Mouse (Mus musculus): ENCODE measurements at regions not wholly inside any gene's neighbourhood (a gene's known extent, or its start where the extent isn't known, plus 50 kb on each side); places are given as distances from the start of the nearest gene placed in this dataset.

GRCm38 (mm10) chr2:137227495-137227894, 111.1 kb upstream of the Jag1 start:
- TF ChIP-seq ZC3H11A (IDR thresholded peaks at IDR 0.05; ENCODE audit: borderline replicate concordance, low read depth, low read length): no peak
- no peak for TF ChIP-seq HCFC1 (IDR thresholded peaks at IDR 0.05; ENCODE audit: borderline replicate concordance, insufficient read depth, low read length)
- TF ChIP-seq MAFK (IDR thresholded peaks at IDR 0.05; ENCODE audit: insufficient read depth, low read depth, low read length): no peak
- no peak for TF ChIP-seq CHD2 (IDR thresholded peaks at IDR 0.05; ENCODE audit: low read depth, low read length)
- TF ChIP-seq ZNF384 (IDR thresholded peaks at IDR 0.05; ENCODE audit: low read depth, low read length): no peak
- in situ Hi-C loops (cut with MboI; ENCODE audit: low sequenced_read_pairs in 2 of 2, unreplicated experiment in 2 of 2): no loop called here
- no peak for DNase-seq (ENCODE audit: low read depth, low spot score)
- Histone ChIP-seq H3K4me3 (ENCODE audit: insufficient read depth in 1 of 2, low read depth in 1 of 2, low read length in 2 of 2, poor library complexity in 1 of 2, severe bottlenecking in 1 of 2) (no peak overlapping the region), H3K4me1 (ENCODE audit: control insufficient read depth in 2 of 2, insufficient read depth in 2 of 2, low read length in 2 of 2, poor library complexity in 1 of 2) (no peaks in the 10 kb centered on the region), H3K9ac (ENCODE audit: insufficient read depth, low read depth, low read length, poor library complexity, severe bottlenecking) (no peak overlapping the region), H3K27ac (ENCODE audit: insufficient read depth, low read depth, low read length, poor library complexity, severe bottlenecking) (no peak overlapping the region), H3K9me3 (ENCODE audit: control insufficient read depth, insufficient read depth, low read depth, low read length) (no peaks in the 10 kb centered on the region), H3K36me3 (ENCODE audit: control insufficient read depth, insufficient read depth, low read length, poor library complexity, severe bottlenecking) (no peaks in the 10 kb centered on the region)

GRCm38 (mm10) chr2:137224702-137225552, 108.5 kb upstream of the Jag1 start:
- Histone ChIP-seq H3K27ac (ENCODE audit: insufficient read depth, low read depth, low read length, poor library complexity, severe bottlenecking) (no peak overlapping the region), H3K36me3 (ENCODE audit: control insufficient read depth, insufficient read depth, low read length, poor library complexity, severe bottlenecking) (no peaks in the 10 kb centered on the region), H3K4me3 (ENCODE audit: insufficient read depth in 1 of 2, low read depth in 1 of 2, low read length in 2 of 2, poor library complexity in 1 of 2, severe bottlenecking in 1 of 2) (no peak overlapping the region), H3K9me3 (ENCODE audit: control insufficient read depth, insufficient read depth, low read depth, low read length) (no peaks in the 10 kb centered on the region), H3K4me1 (ENCODE audit: control insufficient read depth in 2 of 2, insufficient read depth in 2 of 2, low read length in 2 of 2, poor library complexity in 1 of 2) (no peaks in the 10 kb centered on the region), H3K9ac (ENCODE audit: insufficient read depth, low read depth, low read length, poor library complexity, severe bottlenecking) (no peak overlapping the region)
- in situ Hi-C loops (cut with MboI; ENCODE audit: low sequenced_read_pairs in 2 of 2, unreplicated experiment in 2 of 2): no loop called here
- no peak for DNase-seq (ENCODE audit: low read depth, low spot score)
- TF ChIP-seq CHD2 (IDR thresholded peaks at IDR 0.05; ENCODE audit: low read depth, low read length) (no peak), HCFC1 (IDR thresholded peaks at IDR 0.05; ENCODE audit: borderline replicate concordance, insufficient read depth, low read length) (no peak), ZNF384 (IDR thresholded peaks at IDR 0.05; ENCODE audit: low read depth, low read length) (no peak), MAFK (IDR thresholded peaks at IDR 0.05; ENCODE audit: insufficient read depth, low read depth, low read length) (no peak), ZC3H11A (IDR thresholded peaks at IDR 0.05; ENCODE audit: borderline replicate concordance, low read depth, low read length) (no peak)

GRCm38 (mm10) chr2:137215697-137216096, 99.3 kb upstream of the Jag1 start:
- Histone ChIP-seq H3K36me3 (ENCODE audit: control insufficient read depth, insufficient read depth, low read length, poor library complexity, severe bottlenecking) (no peaks in the 10 kb centered on the region), H3K27ac (ENCODE audit: insufficient read depth, low read depth, low read length, poor library complexity, severe bottlenecking) (no peak overlapping the region), H3K9ac (ENCODE audit: insufficient read depth, low read depth, low read length, poor library complexity, severe bottlenecking) (no peak overlapping the region), H3K4me3 (ENCODE audit: insufficient read depth in 1 of 2, low read depth in 1 of 2, low read length in 2 of 2, poor library complexity in 1 of 2, severe bottlenecking in 1 of 2) (no peak overlapping the region), H3K4me1 (ENCODE audit: control insufficient read depth in 2 of 2, insufficient read depth in 2 of 2, low read length in 2 of 2, poor library complexity in 1 of 2) (no peaks in the 10 kb centered on the region), H3K9me3 (ENCODE audit: control insufficient read depth, insufficient read depth, low read depth, low read length) (no peaks in the 10 kb centered on the region)
- DNase-seq (ENCODE audit: low read depth, low spot score): no peak
- in situ Hi-C loops (cut with MboI; ENCODE audit: low sequenced_read_pairs in 2 of 2, unreplicated experiment in 2 of 2): no loop called here
- no peak for TF ChIP-seq ZNF384 (IDR thresholded peaks at IDR 0.05; ENCODE audit: low read depth, low read length)
- TF ChIP-seq CHD2 (IDR thresholded peaks at IDR 0.05; ENCODE audit: low read depth, low read length): no peak
- no peak for TF ChIP-seq ZC3H11A (IDR thresholded peaks at IDR 0.05; ENCODE audit: borderline replicate concordance, low read depth, low read length)
- TF ChIP-seq HCFC1 (IDR thresholded peaks at IDR 0.05; ENCODE audit: borderline replicate concordance, insufficient read depth, low read length): no peak
- no peak for TF ChIP-seq MAFK (IDR thresholded peaks at IDR 0.05; ENCODE audit: insufficient read depth, low read depth, low read length)

GRCm38 (mm10) chr2:137207846-137208245, 91.4 kb upstream of the Jag1 start:
- Histone ChIP-seq H3K9ac (ENCODE audit: insufficient read depth, low read depth, low read length, poor library complexity, severe bottlenecking) (no peak overlapping the region), H3K4me1 (ENCODE audit: control insufficient read depth in 2 of 2, insufficient read depth in 2 of 2, low read length in 2 of 2, poor library complexity in 1 of 2) (no peaks in the 10 kb centered on the region), H3K9me3 (ENCODE audit: control insufficient read depth, insufficient read depth, low read depth, low read length) (no peaks in the 10 kb centered on the region), H3K27ac (ENCODE audit: insufficient read depth, low read depth, low read length, poor library complexity, severe bottlenecking) (no peak overlapping the region), H3K36me3 (ENCODE audit: control insufficient read depth, insufficient read depth, low read length, poor library complexity, severe bottlenecking) (no peaks in the 10 kb centered on the region), H3K4me3 (ENCODE audit: insufficient read depth in 1 of 2, low read depth in 1 of 2, low read length in 2 of 2, poor library complexity in 1 of 2, severe bottlenecking in 1 of 2) (no peak overlapping the region)
- in situ Hi-C loops (cut with MboI; ENCODE audit: low sequenced_read_pairs in 2 of 2, unreplicated experiment in 2 of 2): no loop called here
- no peak for TF ChIP-seq CHD2 (IDR thresholded peaks at IDR 0.05; ENCODE audit: low read depth, low read length)
- no peak for TF ChIP-seq ZNF384 (IDR thresholded peaks at IDR 0.05; ENCODE audit: low read depth, low read length)
- TF ChIP-seq MAFK (IDR thresholded peaks at IDR 0.05; ENCODE audit: insufficient read depth, low read depth, low read length): no peak
- no peak for TF ChIP-seq HCFC1 (IDR thresholded peaks at IDR 0.05; ENCODE audit: borderline replicate concordance, insufficient read depth, low read length)
- TF ChIP-seq ZC3H11A (IDR thresholded peaks at IDR 0.05; ENCODE audit: borderline replicate concordance, low read depth, low read length): no peak
- no peak for DNase-seq (ENCODE audit: low read depth, low spot score)

Measured in ES-E14 (cell line).